Mouse (Mus musculus): ENCODE data around the gene Hgd.

DNA sequence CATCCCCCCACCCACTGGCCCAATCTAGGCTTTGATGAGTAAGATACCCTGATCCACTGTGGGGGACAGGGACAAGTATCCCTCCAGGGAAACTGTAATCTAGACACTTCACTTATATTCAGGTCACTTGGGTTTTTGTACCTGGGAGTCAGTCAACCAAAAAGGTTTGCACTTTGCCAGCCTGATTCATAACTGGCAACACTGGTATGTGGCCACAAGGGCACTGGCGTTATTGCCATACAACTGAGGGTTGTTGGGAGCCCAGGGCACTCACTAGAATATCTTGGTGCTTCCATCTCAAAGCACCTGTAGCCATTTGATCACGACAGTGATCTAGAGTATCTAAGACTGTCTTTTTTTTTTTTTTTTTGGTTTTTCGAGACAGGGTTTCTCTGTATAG is 65.8 kb downstream of the Hgd start:
- no peak for TF ChIP-seq POLR2A (IDR thresholded peaks at IDR 0.05; ENCODE audit: borderline replicate concordance, control insufficient read depth, low read depth, low read length)
- no peak for TF ChIP-seq CTCF (IDR thresholded peaks at IDR 0.05; ENCODE audit: control insufficient read depth, insufficient read depth, low read length)

Measured in bone marrow, adult 2 months (tissue).